Mouse (Mus musculus) kidney, embryonic 16.5 days (tissue): ENCODE data around the gene Olfr1410. TPM values are rescaled to one million over a fixed set of nuclear protein-coding genes. Genes with fewer than 3 reads are reported as not detected.

ENCODE experiments used
- polyA plus RNA-seq: library from polyadenylated mRNA; unstranded; fragments of >200 nt; fragmentation: Nextera tagmentation; extraction: Ambion mirVana; gene quantifications from 2 replicates; pipeline ENCODE4 v1.2.1, GENCODE M21; 2015

Olfr1410 gene
- polyA plus RNA-seq, 1 experiment from 2014 or later = not detected

Other genes with a start within 250 kb of the Olfr1410 start
- gene Ndufa10, start 131.9 kb upstream of the Olfr1410 start, polyA plus RNA-seq = 348 and 378 TPM in 2 replicates
- gene Olfr1416, start 120.7 kb upstream of the Olfr1410 start, polyA plus RNA-seq = not detected in 2 replicates
- gene Olfr1415, start 109.7 kb upstream of the Olfr1410 start, polyA plus RNA-seq = not detected in 2 replicates
- gene Olfr1414, start 87.1 kb upstream of the Olfr1410 start, polyA plus RNA-seq = not detected in 2 replicates
- not detected in 2 replicates for gene Olfr1413, start 34.5 kb upstream of the Olfr1410 start, polyA plus RNA-seq
- not detected in 2 replicates for gene Olfr1412, start 20.0 kb upstream of the Olfr1410 start, polyA plus RNA-seq
- not detected in 2 replicates for gene Olfr1411, start 11.4 kb upstream of the Olfr1410 start, polyA plus RNA-seq
- gene Olfr12, start 12.0 kb downstream of the Olfr1410 start, polyA plus RNA-seq = not detected in 2 replicates
- gene Cops9, start 36.2 kb downstream of the Olfr1410 start, polyA plus RNA-seq = 369 and 396 TPM in 2 replicates
- 0.64 and 0.72 TPM in 2 replicates for gene Otos, start 43.1 kb downstream of the Olfr1410 start, polyA plus RNA-seq
- 58.1 and 61.5 TPM in 2 replicates for gene Gpc1, start 225.9 kb downstream of the Olfr1410 start, polyA plus RNA-seq